Mouse (Mus musculus): ENCODE data around the gene Kif1c. TPM values are rescaled to one million over a fixed set of nuclear protein-coding genes. Genes with fewer than 3 reads are reported as not detected.

Kif1c gene
- polyA plus RNA-seq, 1 experiment = not detected

DNA sequence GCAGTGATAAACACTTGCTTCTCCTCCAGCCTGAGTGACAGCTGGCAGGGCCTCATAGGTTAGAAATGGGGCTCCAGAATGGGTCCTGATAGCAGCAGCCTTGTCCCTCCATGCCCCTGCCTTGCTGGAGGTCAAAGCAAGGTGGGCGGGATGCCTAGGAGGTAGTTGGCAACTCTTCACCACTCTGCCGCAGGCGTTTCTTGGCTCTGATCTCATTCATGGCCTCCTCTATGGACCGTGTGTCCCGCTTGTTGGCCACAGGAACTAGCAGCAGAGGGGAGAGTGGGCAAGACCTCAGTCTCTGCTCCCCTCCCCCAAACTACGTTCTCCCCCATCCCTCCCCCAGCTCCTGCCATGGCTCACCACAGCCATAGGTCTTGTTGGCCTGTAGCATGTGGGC is 36.4 kb upstream of the Kif1c start:
- WGBS = 82% methylated on average over 6 of the region's 6 CpGs

GRCm38 (mm10) chr11:70664741-70665140 is 35.6 kb upstream of the Kif1c start:
- Histone ChIP-seq H3K4me3 (ENCODE audit: insufficient read depth, low read depth, low read length) (no peak overlapping the region), H3K4me1 (ENCODE audit: control insufficient read depth, insufficient read depth, low read length) (no peaks in the 10 kb centered on the region), H3K27ac (ENCODE audit: insufficient read depth, low read depth, low read length) (no peak overlapping the region)
- 93% methylated on average over 9 of the region's 9 CpGs for WGBS
- TF ChIP-seq CTCF (IDR thresholded peaks at IDR 0.05; ENCODE audit: insufficient read depth, low read depth, low read length) = no peak
- TF ChIP-seq POLR2A (IDR thresholded peaks at IDR 0.05; ENCODE audit: insufficient read depth, low read depth, low read length) = no peak

More for the DNA sequence above, 36.4 kb upstream of the Kif1c start:
- no peak for TF ChIP-seq CTCF (IDR thresholded peaks at IDR 0.05; ENCODE audit: insufficient read depth, low read depth, low read length)
- TF ChIP-seq POLR2A (IDR thresholded peaks at IDR 0.05; ENCODE audit: insufficient read depth, low read depth, low read length) = no peak
- no peaks in the 10 kb centered on the region for H3K4me1 ChIP-seq (ENCODE audit: control insufficient read depth, insufficient read depth, low read length)
- H3K27ac ChIP-seq (ENCODE audit: insufficient read depth, low read depth, low read length) = no peak overlapping the region
- H3K4me3 ChIP-seq (ENCODE audit: insufficient read depth, low read depth, low read length) = no peak overlapping the region

DNA sequence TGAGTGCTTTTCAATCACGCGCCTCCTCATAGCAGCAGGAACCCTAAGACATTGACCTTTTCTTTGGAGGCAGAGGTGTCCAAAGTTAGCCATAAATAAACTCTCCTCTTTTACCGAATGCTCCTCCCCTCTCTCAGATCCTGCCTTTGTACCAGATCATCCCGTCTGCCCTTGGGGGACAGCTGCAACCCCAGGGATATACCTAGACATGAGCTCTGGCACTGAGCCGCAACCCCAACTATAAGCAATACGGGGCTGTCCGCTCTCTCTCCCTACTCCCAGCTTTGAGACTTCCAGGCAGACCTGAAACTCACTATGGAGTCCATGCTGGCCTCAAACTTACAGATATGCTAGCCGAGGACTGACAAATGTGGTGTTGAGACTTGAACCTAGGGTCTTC is 33.7 kb upstream of the Kif1c start:
- H3K27ac ChIP-seq (ENCODE audit: insufficient read depth, low read depth, low read length) = no peak overlapping the region
- TF ChIP-seq POLR2A (IDR thresholded peaks at IDR 0.05; ENCODE audit: insufficient read depth, low read depth, low read length) (no peak), CTCF (IDR thresholded peaks at IDR 0.05; ENCODE audit: insufficient read depth, low read depth, low read length) (no peak)
- no peak overlapping the region for H3K4me3 ChIP-seq (ENCODE audit: insufficient read depth, low read depth, low read length)
- peaks cover 13% of the 10 kb centered on the region for H3K4me1 ChIP-seq (ENCODE audit: control insufficient read depth, insufficient read depth, low read length)
- 95% methylated on average over 8 of the region's 8 CpGs for WGBS

- H3K4me3 ChIP-seq (ENCODE audit: insufficient read depth, low read depth, low read length) = no peak overlapping the region
- no peak overlapping the region for H3K27ac ChIP-seq (ENCODE audit: insufficient read depth, low read depth, low read length)
- TF ChIP-seq CTCF (IDR thresholded peaks at IDR 0.05; ENCODE audit: insufficient read depth, low read depth, low read length) (no peak), POLR2A (IDR thresholded peaks at IDR 0.05; ENCODE audit: insufficient read depth, low read depth, low read length) (no peak)
- 64% methylated on average over 14 of the region's 14 CpGs for WGBS
- H3K4me1 ChIP-seq (ENCODE audit: control insufficient read depth, insufficient read depth, low read length) = peaks cover 15% of the 10 kb centered on the region
Measured at GRCm38 (mm10) chr11:70667271-70668150, 32.8 kb upstream of the Kif1c start.

GRCm38 (mm10) chr11:70668335-70668770 is 32.0 kb upstream of the Kif1c start:
- Histone ChIP-seq H3K4me3 (ENCODE audit: insufficient read depth, low read depth, low read length) (peak overlapping the region; percentile 50), H3K4me1 (ENCODE audit: control insufficient read depth, insufficient read depth, low read length) (peaks cover 15% of the 10 kb centered on the region), H3K27ac (ENCODE audit: insufficient read depth, low read depth, low read length) (peak overlapping the region; percentile 14; the same call in 1 of the 2 replicates)
- TF ChIP-seq POLR2A (IDR thresholded peaks at IDR 0.05; ENCODE audit: insufficient read depth, low read depth, low read length) (no peak), CTCF (IDR thresholded peaks at IDR 0.05; ENCODE audit: insufficient read depth, low read depth, low read length) (no peak)
- under 1% methylated on average over 15 of the region's 15 CpGs for WGBS

GRCm38 (mm10) chr11:70668771-70669505 is 31.4 kb upstream of the Kif1c start, which contains the start of gene Spag7:
Spag7 (minus strand) TSS chr11:70669416.
- Histone ChIP-seq H3K4me3 (ENCODE audit: insufficient read depth, low read depth, low read length) (peak within 1 kb of the TSS; percentile 70), H3K27ac (ENCODE audit: insufficient read depth, low read depth, low read length) (peak within 1 kb of the TSS; percentile 96), H3K4me1 (ENCODE audit: control insufficient read depth, insufficient read depth, low read length) (peaks cover 15% of the 10 kb centered on the region)
- WGBS = under 1% methylated on average over 44 of the region's 44 CpGs
- TF ChIP-seq POLR2A (IDR thresholded peaks at IDR 0.05; ENCODE audit: insufficient read depth, low read depth, low read length) (peak; percentile 86), CTCF (IDR thresholded peaks at IDR 0.05; ENCODE audit: insufficient read depth, low read depth, low read length) (no peak)

GRCm38 (mm10) chr11:70669582-70670345 is 30.6 kb upstream of the Kif1c start:
- no peak for TF ChIP-seq CTCF (IDR thresholded peaks at IDR 0.05; ENCODE audit: insufficient read depth, low read depth, low read length)
- TF ChIP-seq POLR2A (IDR thresholded peaks at IDR 0.05; ENCODE audit: insufficient read depth, low read depth, low read length) = no peak
- H3K4me3 ChIP-seq (ENCODE audit: insufficient read depth, low read depth, low read length) = peak overlapping the region; percentile 70
- WGBS = under 1% methylated on average over 31 of the region's 31 CpGs
- peak overlapping the region; percentile 96 for H3K27ac ChIP-seq (ENCODE audit: insufficient read depth, low read depth, low read length)
- peaks cover 15% of the 10 kb centered on the region for H3K4me1 ChIP-seq (ENCODE audit: control insufficient read depth, insufficient read depth, low read length)

- no peak for TF ChIP-seq CTCF (IDR thresholded peaks at IDR 0.05; ENCODE audit: insufficient read depth, low read depth, low read length)
- no peak for TF ChIP-seq POLR2A (IDR thresholded peaks at IDR 0.05; ENCODE audit: insufficient read depth, low read depth, low read length)
- Histone ChIP-seq H3K27ac (ENCODE audit: insufficient read depth, low read depth, low read length) (peak overlapping the region; percentile 96), H3K4me3 (ENCODE audit: insufficient read depth, low read depth, low read length) (peak overlapping the region; percentile 70), H3K4me1 (ENCODE audit: control insufficient read depth, insufficient read depth, low read length) (peaks cover 15% of the 10 kb centered on the region)
- 14% methylated on average over 14 of the region's 14 CpGs for WGBS
Measured at GRCm38 (mm10) chr11:70670483-70670882, 29.9 kb upstream of the Kif1c start.
